Mouse (Mus musculus) cortical plate, adult 2 months (tissue): ENCODE measurements around the gene Slc35d2. TPM values are rescaled to one million over a fixed set of nuclear protein-coding genes. Genes with fewer than 3 reads are reported as not detected.

Experiments
- H3K27ac ChIP-seq: fragments of 200-500 bp; 2 replicates; pipeline ENCODE4 v1.5.1; 2012; ENCODE audit warnings: low read length, control low read depth, inconsistent platforms; ENCODE audit not compliant: insufficient read depth
- H3K4me1 ChIP-seq: fragments of 200-500 bp; 2 replicates; pipeline ENCODE4 v1.6.1; 2011; ENCODE audit warnings: low read length; ENCODE audit not compliant: control insufficient read depth, insufficient read depth
- H3K4me3 ChIP-seq: fragments of 200-500 bp; 2 replicates; pipeline ENCODE4 v1.5.1; 2011; ENCODE audit warnings: mild to moderate bottlenecking, low read length, control low read depth; ENCODE audit not compliant: insufficient read depth
- CTCF ChIP-seq: fragments of 200-500 bp; IDR thresholded peaks from 2 replicates; pipeline ENCODE4 v1.5.1; 2011; ENCODE audit warnings: mild to moderate bottlenecking, control low read depth, low read length; ENCODE audit not compliant: insufficient read depth; ENCODE audit errors: extremely low read depth
- POLR2A ChIP-seq: fragments of 200-500 bp; IDR thresholded peaks from 2 replicates; pipeline ENCODE4 v1.6.1; 2011; ENCODE audit warnings: mild to moderate bottlenecking, low read length, control low read depth; ENCODE audit not compliant: insufficient read depth; ENCODE audit errors: extremely low read depth
- polyA plus RNA-seq: library from polyadenylated mRNA; depleted of rRNA; stranded (reverse); fragments of >200 nt; gene quantifications from 2 replicates; pipeline ENCODE4 v1.2.3, GENCODE M21; 2012; rRNA removed

Slc35d2 gene
- 1.5 and 1.6 TPM in 2 replicates for polyA plus RNA-seq

GRCm38 (mm10) chr13:64128858-64129615 lies at the start of gene Slc35d2:
Slc35d2 (minus strand) TSS chr13:64129368.
- H3K4me3 ChIP-seq: peak within 1 kb of the TSS; percentile 45
- TF ChIP-seq CTCF (no peak), POLR2A (no peak)
- H3K4me1 ChIP-seq: no peaks in the 10 kb centered on the region
- H3K27ac ChIP-seq: peak within 1 kb of the TSS; percentile 49; the same call in 1 of the 2 replicates

GRCm38 (mm10) chr13:64178000-64178399 lies 48.8 kb upstream of the Slc35d2 start:
- H3K4me3 ChIP-seq: no peak overlapping the region
- no peak overlapping the region for H3K27ac ChIP-seq
- TF ChIP-seq CTCF: no peak
- no peak for TF ChIP-seq POLR2A
- no peaks in the 10 kb centered on the region for H3K4me1 ChIP-seq

- Histone ChIP-seq H3K4me1 (no peaks in the 10 kb centered on the region), H3K4me3 (no peak overlapping the region), H3K27ac (no peak overlapping the region)
- no peak for TF ChIP-seq CTCF
- no peak for TF ChIP-seq POLR2A
These were observed 40.6 kb upstream of the Slc35d2 start for GRCm38 (mm10) chr13:64169746-64170145.

- Histone ChIP-seq H3K4me3 (peak overlapping the region; percentile 90), H3K27ac (no peak overlapping the region), H3K4me1 (peaks cover 2% of the 10 kb centered on the region; the same call in 1 of the 2 replicates)
- TF ChIP-seq CTCF (no peak), POLR2A (no peak)
These were observed 34.1 kb upstream of the Slc35d2 start for GRCm38 (mm10) chr13:64163147-64163715.

- Histone ChIP-seq H3K27ac (no peak overlapping the region; the same call in 1 of the 2 replicates), H3K4me1 (peaks cover 2% of the 10 kb centered on the region; the same call in 1 of the 2 replicates), H3K4me3 (peak overlapping the region; percentile 90)
- TF ChIP-seq CTCF (no peak), POLR2A (no peak)
These were observed 33.5 kb upstream of the Slc35d2 start for GRCm38 (mm10) chr13:64162626-64163025.

- Histone ChIP-seq H3K4me1 (peaks cover 2% of the 10 kb centered on the region; the same call in 1 of the 2 replicates), H3K4me3 (peak overlapping the region; percentile 90), H3K27ac (peak overlapping the region; percentile 58)
- no peak for TF ChIP-seq POLR2A
These were observed 32.9 kb upstream of the Slc35d2 start for GRCm38 (mm10) chr13:64161916-64162611.

GRCm38 (mm10) chr13:64161548-64161915 lies 32.4 kb upstream of the Slc35d2 start, which contains the start of gene Habp4:
Habp4 (plus strand) TSS chr13:64161824.
- TF ChIP-seq CTCF (no peak), POLR2A (peak; percentile 28; the same call in 1 of the 2 replicates)
- Histone ChIP-seq H3K4me1 (peaks cover 2% of the 10 kb centered on the region; the same call in 1 of the 2 replicates), H3K27ac (peak within 1 kb of the TSS; percentile 58), H3K4me3 (peak within 1 kb of the TSS; percentile 90)

GRCm38 (mm10) chr13:64156966-64157365 lies 27.8 kb upstream of the Slc35d2 start:
- Histone ChIP-seq H3K27ac (no peak overlapping the region), H3K4me1 (no peaks in the 10 kb centered on the region), H3K4me3 (no peak overlapping the region)
- TF ChIP-seq POLR2A (no peak), CTCF (no peak)

GRCm38 (mm10) chr13:64155171-64155571 lies 26.0 kb upstream of the Slc35d2 start:
- TF ChIP-seq POLR2A: no peak
- peak; percentile 11; the same call in 1 of the 2 replicates for TF ChIP-seq CTCF
- Histone ChIP-seq H3K27ac (no peak overlapping the region), H3K4me1 (no peaks in the 10 kb centered on the region), H3K4me3 (no peak overlapping the region)

- no peak for TF ChIP-seq POLR2A
- TF ChIP-seq CTCF: no peak
- no peaks in the 10 kb centered on the region for H3K4me1 ChIP-seq
- H3K27ac ChIP-seq: no peak overlapping the region
- H3K4me3 ChIP-seq: no peak overlapping the region
These were observed 25.5 kb upstream of the Slc35d2 start for GRCm38 (mm10) chr13:64154651-64155050.
